In genomic region chr1:176615673-176616072, GRCm38 (mm10) we compare ENCODE assay signal across 22 mouse cellular contexts.
DNase-seq lines count a peak whose midpoint lies in the region; ATAC-seq lines count a peak whose summit lies in the region.
"Had no signal": no experiment of that assay in that cellular context is flagged by ENCODE, and none has a peak within 500 bp of the region (broad histone marks: within the 10 kb centered on the region; RNA-seq: fewer than 3 reads in every experiment).

No protein-coding gene starts in this region.

- no peak overlapping the region for H3K27ac ChIP-seq in forebrain, embryonic 16.5 days (ENCODE audit: low read length)
- H3K27ac ChIP-seq in forebrain, embryonic 14.5 days (ENCODE audit: low read depth, low read length): no peak overlapping the region
- H3K27ac ChIP-seq in hindbrain, embryonic 16.5 days (ENCODE audit: low read depth, low read length): no peak overlapping the region
- no peak overlapping the region for H3K27ac ChIP-seq in hindbrain, embryonic 12.5 days
- H3K27ac ChIP-seq in midbrain, embryonic 15.5 days: no peak overlapping the region
- no peak overlapping the region for H3K27ac ChIP-seq in midbrain, embryonic 13.5 days
- H3K27ac ChIP-seq in heart, embryonic 10.5 days: no peak overlapping the region
- H3K27ac ChIP-seq: forebrain, embryonic 10.5 days; heart, adult 2 months had no signal

- no peaks in the 10 kb centered on the region for H3K36me3 ChIP-seq in forebrain, embryonic 16.5 days (ENCODE audit: control insufficient read depth, insufficient read depth)
- H3K36me3 ChIP-seq in forebrain, embryonic 14.5 days (ENCODE audit: control insufficient read depth, insufficient read depth, low read length): no peaks in the 10 kb centered on the region
- H3K36me3 ChIP-seq in hindbrain, embryonic 16.5 days (ENCODE audit: control insufficient read depth, insufficient read depth, low read length): no peaks in the 10 kb centered on the region
- H3K36me3 ChIP-seq in hindbrain, embryonic 12.5 days: no peaks in the 10 kb centered on the region
- no peaks in the 10 kb centered on the region for H3K36me3 ChIP-seq in midbrain, embryonic 15.5 days (replicated peaks)
- H3K36me3 ChIP-seq in midbrain, embryonic 13.5 days: no peaks in the 10 kb centered on the region
- no peaks in the 10 kb centered on the region for H3K36me3 ChIP-seq in heart, embryonic 10.5 days
- H3K36me3 ChIP-seq: forebrain, embryonic 10.5 days; G1E had no signal

- H3K4me1 ChIP-seq in forebrain, embryonic 16.5 days (replicated peaks; ENCODE audit: control insufficient read depth, insufficient read depth, low read length): no peaks in the 10 kb centered on the region
- H3K4me1 ChIP-seq in forebrain, embryonic 14.5 days (ENCODE audit: control insufficient read depth, insufficient read depth, low read length): no peaks in the 10 kb centered on the region
- H3K4me1 ChIP-seq in hindbrain, embryonic 16.5 days (ENCODE audit: control insufficient read depth, insufficient read depth, low read depth, low read length): no peaks in the 10 kb centered on the region
- no peaks in the 10 kb centered on the region for H3K4me1 ChIP-seq in hindbrain, embryonic 12.5 days
- no peaks in the 10 kb centered on the region for H3K4me1 ChIP-seq in midbrain, embryonic 15.5 days
- no peaks in the 10 kb centered on the region for H3K4me1 ChIP-seq in midbrain, embryonic 13.5 days (replicated peaks)
- no peaks in the 10 kb centered on the region for H3K4me1 ChIP-seq in heart, embryonic 10.5 days

- no peak overlapping the region for H3K4me2 ChIP-seq in forebrain, embryonic 16.5 days (ENCODE audit: low read length)
- no peak overlapping the region for H3K4me2 ChIP-seq in forebrain, embryonic 14.5 days (ENCODE audit: low read length)
- no peak overlapping the region for H3K4me2 ChIP-seq in hindbrain, embryonic 16.5 days (ENCODE audit: low read length)
- no peak overlapping the region for H3K4me2 ChIP-seq in hindbrain, embryonic 12.5 days (replicated peaks)
- H3K4me2 ChIP-seq in midbrain, embryonic 15.5 days: no peak overlapping the region
- H3K4me2 ChIP-seq in midbrain, embryonic 13.5 days (replicated peaks): no peak overlapping the region
- H3K4me2 ChIP-seq: heart, embryonic 11.5 days had no signal

- no peak for DNase-seq in forebrain, embryonic 14.5 days (ENCODE audit: low spot score)
- DNase-seq in heart, embryonic 10.5 days (ENCODE audit: low spot score): no peak
- DNase-seq: adrenal gland, postnatal 10 days; adrenal gland, postnatal 36 days; B cell, adult 2 months; cerebellum, adult 18-20 months; cerebellum, adult 9-10 months; cerebellum, postnatal 14 days; gastrocnemius, postnatal 10 days; gastrocnemius, postnatal 36 days; heart, adult 2 months had no signal

- H3K4me3 ChIP-seq in forebrain, embryonic 16.5 days (replicated peaks; ENCODE audit: low read length): no peak overlapping the region
- no peak overlapping the region for H3K4me3 ChIP-seq in forebrain, embryonic 14.5 days (ENCODE audit: low read depth, low read length)
- H3K4me3 ChIP-seq in hindbrain, embryonic 16.5 days (ENCODE audit: low read length): no peak overlapping the region
- H3K4me3 ChIP-seq in hindbrain, embryonic 12.5 days: no peak overlapping the region
- H3K4me3 ChIP-seq in midbrain, embryonic 15.5 days: no peak overlapping the region
- no peak overlapping the region for H3K4me3 ChIP-seq in midbrain, embryonic 13.5 days (replicated peaks)
- no peak overlapping the region for H3K4me3 ChIP-seq in heart, embryonic 10.5 days
- H3K4me3 ChIP-seq: forebrain, embryonic 10.5 days; heart, adult 2 months had no signal

- no peaks in the 10 kb centered on the region for H3K9me3 ChIP-seq in forebrain, embryonic 16.5 days (ENCODE audit: control insufficient read depth, low read length)
- no peaks in the 10 kb centered on the region for H3K9me3 ChIP-seq in forebrain, embryonic 14.5 days (replicated peaks; ENCODE audit: control insufficient read depth, low read length)
- H3K9me3 ChIP-seq in hindbrain, embryonic 16.5 days (ENCODE audit: control insufficient read depth, low read length): no peaks in the 10 kb centered on the region
- no peaks in the 10 kb centered on the region for H3K9me3 ChIP-seq in hindbrain, embryonic 12.5 days (replicated peaks)
- no peaks in the 10 kb centered on the region for H3K9me3 ChIP-seq in midbrain, embryonic 15.5 days
- no peaks in the 10 kb centered on the region for H3K9me3 ChIP-seq in midbrain, embryonic 13.5 days
- no peaks in the 10 kb centered on the region for H3K9me3 ChIP-seq in heart, embryonic 10.5 days
- H3K9me3 ChIP-seq: forebrain, embryonic 10.5 days had no signal

- WGBS in forebrain, embryonic 16.5 days: 33% methylated on average over 2 of the region's 2 CpGs
- WGBS in forebrain, embryonic 14.5 days: 51% methylated on average over 2 of the region's 2 CpGs
- WGBS in hindbrain, embryonic 16.5 days: 52% methylated on average over 2 of the region's 2 CpGs
- WGBS in hindbrain, embryonic 12.5 days: 70% methylated on average over 2 of the region's 2 CpGs
- 59% methylated on average over 2 of the region's 2 CpGs for WGBS in midbrain, embryonic 15.5 days
- WGBS in midbrain, embryonic 13.5 days: 59% methylated on average over 2 of the region's 2 CpGs
- 75% methylated on average over 2 of the region's 2 CpGs for WGBS in heart, embryonic 10.5 days

- ATAC-seq in forebrain, embryonic 16.5 days: peak; percentile 45; the same call in 1 of the 2 replicates
- ATAC-seq in forebrain, embryonic 14.5 days: no peak
- 0 out of 2 replicates have a peak, but pooled peaks have one; percentile 30 for ATAC-seq in hindbrain, embryonic 16.5 days
- ATAC-seq in hindbrain, embryonic 12.5 days (ENCODE audit: low FRiP score): no peak
- peak; percentile 63; the same call in 1 of the 2 replicates for ATAC-seq in midbrain, embryonic 15.5 days (replicated peaks)
- ATAC-seq in midbrain, embryonic 13.5 days: no peak
- ATAC-seq: intestine, postnatal 0 days; Patski had no signal

- no peak overlapping the region for H3K9ac ChIP-seq in forebrain, embryonic 16.5 days (replicated peaks; ENCODE audit: low read depth, low read length)
- H3K9ac ChIP-seq in forebrain, embryonic 14.5 days (ENCODE audit: low read length): no peak overlapping the region
- H3K9ac ChIP-seq in hindbrain, embryonic 16.5 days (ENCODE audit: low read depth, low read length): no peak overlapping the region
- no peak overlapping the region for H3K9ac ChIP-seq in hindbrain, embryonic 12.5 days
- H3K9ac ChIP-seq in midbrain, embryonic 15.5 days: no peak overlapping the region
- H3K9ac ChIP-seq in midbrain, embryonic 13.5 days (replicated peaks): no peak overlapping the region

- no peaks in the 10 kb centered on the region for H3K27me3 ChIP-seq in forebrain, embryonic 16.5 days (replicated peaks; ENCODE audit: control insufficient read depth, insufficient read depth, low read length)
- H3K27me3 ChIP-seq in forebrain, embryonic 14.5 days (replicated peaks; ENCODE audit: control insufficient read depth, insufficient read depth, low read length): no peaks in the 10 kb centered on the region
- no peaks in the 10 kb centered on the region for H3K27me3 ChIP-seq in hindbrain, embryonic 16.5 days (replicated peaks; ENCODE audit: control insufficient read depth, insufficient read depth, low read length)
- no peaks in the 10 kb centered on the region for H3K27me3 ChIP-seq in hindbrain, embryonic 12.5 days
- H3K27me3 ChIP-seq in midbrain, embryonic 15.5 days (replicated peaks): no peaks in the 10 kb centered on the region
- H3K27me3 ChIP-seq in midbrain, embryonic 13.5 days: no peaks in the 10 kb centered on the region
- no peaks in the 10 kb centered on the region for H3K27me3 ChIP-seq in heart, embryonic 10.5 days (ENCODE audit: insufficient read depth, poor library complexity, severe bottlenecking)
- H3K27me3 ChIP-seq: CH12.LX, Patski had no signal

Comparison
In these comparisons a context has a peak if more than half of its experiments do, and no peak if none do; other contexts are left out.
1. ATAC-seq: peak in forebrain, embryonic 16.5 days (single experiment), hindbrain, embryonic 16.5 days (single experiment) and midbrain, embryonic 15.5 days (single experiment); none in forebrain, embryonic 14.5 days (single experiment), hindbrain, embryonic 12.5 days (single experiment) and midbrain, embryonic 13.5 days (single experiment).